33 mouse cellular contexts compared by ENCODE assay signal in genomic region chr3:57342976-57343375, GRCm38 (mm10). TPM values are rescaled to one million over a fixed set of nuclear protein-coding genes. Genes with fewer than 3 reads are reported as not detected.
"Had no signal": no experiment of that assay in that cellular context is flagged by ENCODE, and none has a peak within 500 bp of the region (broad histone marks: within the 10 kb centered on the region; RNA-seq: fewer than 3 reads in every experiment).

No protein-coding gene starts in this region.

- H3K27me3 ChIP-seq: limb, embryonic 12.5 days; limb, embryonic 13.5 days; limb, embryonic 15.5 days; liver, embryonic 12.5 days; liver, embryonic 13.5 days; liver, embryonic 15.5 days; lung, embryonic 15.5 days; megakaryocyte, embryonic 14.5 days; midbrain, embryonic 12.5 days; midbrain, embryonic 13.5 days; midbrain, embryonic 15.5 days; neural tube, embryonic 12.5 days had no signal

- ATAC-seq: liver, embryonic 12.5 days; lung, postnatal 0 days; midbrain, embryonic 13.5 days; midbrain, embryonic 15.5 days; midbrain, embryonic 16.5 days had no signal

- H3K36me3 ChIP-seq: limb, embryonic 10.5 days; limb, embryonic 12.5 days; limb, embryonic 13.5 days; limb, embryonic 15.5 days; liver, embryonic 12.5 days; liver, embryonic 13.5 days; liver, embryonic 15.5 days; lung, embryonic 15.5 days; midbrain, embryonic 10.5 days; midbrain, embryonic 12.5 days; midbrain, embryonic 13.5 days; midbrain, embryonic 15.5 days; neural tube, embryonic 12.5 days had no signal

- H3K4me2 ChIP-seq: limb, embryonic 12.5 days; limb, embryonic 13.5 days; limb, embryonic 15.5 days; liver, embryonic 12.5 days; liver, embryonic 13.5 days; liver, embryonic 15.5 days; lung, embryonic 14.5 days; lung, embryonic 15.5 days; midbrain, embryonic 11.5 days; midbrain, embryonic 12.5 days; midbrain, embryonic 13.5 days; midbrain, embryonic 15.5 days; neural tube, embryonic 12.5 days had no signal

- H3K4me1 ChIP-seq: limb, embryonic 10.5 days; limb, embryonic 12.5 days; limb, embryonic 13.5 days; limb, embryonic 15.5 days; liver, embryonic 12.5 days; liver, embryonic 13.5 days; liver, embryonic 15.5 days; megakaryocyte, embryonic 14.5 days; midbrain, embryonic 10.5 days; midbrain, embryonic 12.5 days; midbrain, embryonic 13.5 days; midbrain, embryonic 15.5 days; neural tube, embryonic 12.5 days had no signal

- H3K9ac ChIP-seq: limb, embryonic 12.5 days; limb, embryonic 13.5 days; limb, embryonic 15.5 days; liver, embryonic 12.5 days; liver, embryonic 13.5 days; liver, embryonic 14.5 days; liver, embryonic 15.5 days; lung, embryonic 14.5 days; lung, embryonic 15.5 days; midbrain, embryonic 12.5 days; midbrain, embryonic 13.5 days; midbrain, embryonic 15.5 days; neural tube, embryonic 12.5 days had no signal

- DNase-seq: left cerebral cortex, postnatal 4 days; liver, embryonic 13.5 days; lung, adult 18-20 months; lung, adult 2 months; lung, embryonic 14.5 days; lung, postnatal 10 days; lung, postnatal 14 days; lung, postnatal 36 days; lung, postnatal 4 days; midbrain, embryonic 14.5 days had no signal

- H3K9me3 ChIP-seq: limb, embryonic 10.5 days; limb, embryonic 12.5 days; limb, embryonic 13.5 days; limb, embryonic 15.5 days; liver, embryonic 12.5 days; liver, embryonic 13.5 days; liver, embryonic 15.5 days; lung, embryonic 15.5 days; midbrain, embryonic 10.5 days; midbrain, embryonic 12.5 days; midbrain, embryonic 13.5 days; midbrain, embryonic 15.5 days; neural tube, embryonic 12.5 days had no signal

- H3K4me3 ChIP-seq: left cerebral cortex, adult 2 months; limb, embryonic 10.5 days; limb, embryonic 12.5 days; limb, embryonic 13.5 days; limb, embryonic 15.5 days; liver, embryonic 12.5 days; liver, embryonic 13.5 days; liver, embryonic 15.5 days; lung, embryonic 15.5 days; megakaryocyte, embryonic 14.5 days; midbrain, embryonic 10.5 days; midbrain, embryonic 12.5 days; midbrain, embryonic 13.5 days; midbrain, embryonic 15.5 days; myocyte; neural tube, embryonic 12.5 days had no signal

- H3K27ac ChIP-seq: left cerebral cortex, adult 2 months; limb, embryonic 10.5 days; limb, embryonic 12.5 days; limb, embryonic 13.5 days; limb, embryonic 15.5 days; macrophage; midbrain, embryonic 10.5 days; midbrain, embryonic 12.5 days; midbrain, embryonic 13.5 days; midbrain, embryonic 15.5 days; neural tube, embryonic 12.5 days had no signal

RNA-seq across cellular contexts. Expression of gene Tm4sf1, which starts 41.2 kb away (rescaled TPM):
- total RNA-seq: megakaryocyte progenitor cell, adult 5-6 weeks; megakaryocyte-erythroid progenitor cell, adult 5-6 weeks; monocyte, adult 5-6 weeks had no signal
- polyA plus RNA-seq: macrophage had no signal
